Mouse (Mus musculus): Measurements from ENCODE around the gene Trim13. TPM values are rescaled to one million over a fixed set of nuclear protein-coding genes. Genes with fewer than 3 reads are reported as not detected.
A peak's percentile ranks its signal among the peaks of the same experiment; 100 is the strongest.
"Not testable (repeated sequence)": the region's sequence is repeated elsewhere in the genome, so short reads cannot be mapped to it uniquely, and the experiment has no call there.

The Trim13 gene
- polyA plus RNA-seq (2015; fragmentation: Nextera tagmentation; extraction: Ambion mirVana), result 28.6 and 28.8 TPM in 2 replicates

DNA sequence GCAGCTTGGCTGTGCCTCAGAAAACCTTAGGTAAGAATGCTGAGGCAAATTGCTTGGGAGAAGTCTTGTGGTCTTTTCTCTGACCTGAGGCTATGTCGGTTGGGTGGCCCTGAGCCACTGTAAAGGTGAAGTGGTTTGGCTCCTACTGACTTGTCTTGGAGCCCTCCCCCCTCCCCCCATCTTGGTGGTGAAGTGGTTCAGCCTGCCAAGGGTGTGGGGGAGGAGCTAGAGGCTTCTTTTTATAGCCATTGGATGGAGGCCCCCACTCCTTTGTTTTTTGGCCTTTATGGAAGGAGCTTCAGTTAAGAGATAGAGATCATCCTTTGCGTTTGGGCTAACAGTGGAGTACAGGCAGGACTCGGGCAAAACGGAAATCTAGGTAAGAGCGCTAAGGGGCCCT lies at the start of gene Trim13:
Trim13 (plus strand) TSS at position 280 of the 400 bp plus-strand sequence.
- Histone ChIP-seq H3K36me3 (peaks cover 7% of the 10 kb centered on the region), H3K27me3 (no peaks in the 10 kb centered on the region), H3K9me3 (no peaks in the 10 kb centered on the region), H3K4me3 (peak within 1 kb of the TSS; percentile 58), H3K4me1 (peaks cover 20% of the 10 kb centered on the region), H3K9ac (no peak within 1 kb of the TSS; the same call in 1 of the 2 replicates), H3K4me2 (replicated peaks) (peak within 1 kb of the TSS; percentile 59), H3K27ac (no peak within 1 kb of the TSS)
- WGBS, result 50% methylated on average over 5 of the region's 5 CpGs
- ATAC-seq (ENCODE audit: low FRiP score, low read depth), result no peak

- no peaks in the 10 kb centered on the region for H3K4me1 ChIP-seq
- H3K27me3 ChIP-seq, result no peaks in the 10 kb centered on the region
- no peak overlapping the region for H3K9ac ChIP-seq
- no peak overlapping the region for H3K27ac ChIP-seq
- no peak overlapping the region for H3K4me3 ChIP-seq
- no peaks in the 10 kb centered on the region for H3K9me3 ChIP-seq
- H3K36me3 ChIP-seq, result peaks cover 21% of the 10 kb centered on the region
- WGBS, result 94% methylated on average over 1 of the region's 1 CpGs
- H3K4me2 ChIP-seq (replicated peaks), result no peak overlapping the region
- no peak for ATAC-seq (ENCODE audit: low FRiP score, low read depth)
Measured at GRCm38 (mm10) chr14:61548614-61549013, 49.4 kb upstream of the Trim13 start.

GRCm38 (mm10) chr14:61555931-61556288 lies 42.1 kb upstream of the Trim13 start:
- Histone ChIP-seq H3K4me1 (no peaks in the 10 kb centered on the region), H3K4me3 (peak overlapping the region; percentile 71), H3K9me3 (no peaks in the 10 kb centered on the region), H3K36me3 (no peaks in the 10 kb centered on the region), H3K27me3 (peaks cover 4% of the 10 kb centered on the region; the same call in 1 of the 2 replicates), H3K27ac (peak overlapping the region; percentile 72), H3K4me2 (replicated peaks) (peak overlapping the region; percentile 88), H3K9ac (peak overlapping the region; percentile 78)
- no peak for ATAC-seq (ENCODE audit: low FRiP score, low read depth)
- 7% methylated on average over 6 of the region's 6 CpGs for WGBS

GRCm38 (mm10) chr14:61556289-61557147 lies 41.5 kb upstream of the Trim13 start, which contains the start of gene Spryd7:
Spryd7 (minus strand) TSS chr14:61556886.
- Histone ChIP-seq H3K4me1 (no peaks in the 10 kb centered on the region), H3K4me3 (peak within 1 kb of the TSS; percentile 71), H3K4me2 (replicated peaks) (peak within 1 kb of the TSS; percentile 88), H3K27me3 (peaks cover 4% of the 10 kb centered on the region; the same call in 1 of the 2 replicates), H3K27ac (peak within 1 kb of the TSS; percentile 72), H3K9ac (peak within 1 kb of the TSS; percentile 78), H3K9me3 (no peaks in the 10 kb centered on the region), H3K36me3 (no peaks in the 10 kb centered on the region)
- WGBS, result under 1% methylated on average over 70 of the region's 72 CpGs
- ATAC-seq (ENCODE audit: low FRiP score, low read depth), result peak; percentile 98

- no peaks in the 10 kb centered on the region for H3K9me3 ChIP-seq
- 84% methylated on average over 6 of the region's 6 CpGs for WGBS
- no peak for ATAC-seq (ENCODE audit: low FRiP score, low read depth)
- H3K4me2 ChIP-seq (replicated peaks), result no peak overlapping the region
- H3K36me3 ChIP-seq, result no peaks in the 10 kb centered on the region
- no peak overlapping the region for H3K9ac ChIP-seq
- no peaks in the 10 kb centered on the region for H3K4me1 ChIP-seq
- H3K27me3 ChIP-seq, result peaks cover 4% of the 10 kb centered on the region; the same call in 1 of the 2 replicates
- H3K27ac ChIP-seq, result no peak overlapping the region
- H3K4me3 ChIP-seq, result no peak overlapping the region
Measured at GRCm38 (mm10) chr14:61558901-61559300, 39.1 kb upstream of the Trim13 start.

DNA sequence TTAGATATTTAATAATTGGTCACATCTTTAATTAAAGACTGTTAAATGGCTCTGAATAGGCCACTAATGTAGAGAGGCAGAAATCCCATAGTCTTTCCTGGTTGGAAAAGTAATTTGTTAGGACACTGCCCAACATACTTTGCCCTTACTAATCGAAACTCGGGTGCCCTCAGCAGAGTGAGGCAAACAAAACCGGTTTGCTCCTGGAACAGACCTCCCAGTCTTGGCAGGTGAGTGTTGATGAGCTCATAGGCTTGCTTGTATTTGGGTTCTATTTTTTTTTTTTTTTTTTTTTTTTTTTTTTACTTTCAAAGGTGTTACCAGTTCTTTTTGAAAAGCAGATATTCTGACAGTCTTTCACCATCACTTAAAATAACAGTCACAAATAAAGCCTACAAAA lies 38.2 kb upstream of the Trim13 start:
- no peak for ATAC-seq (ENCODE audit: low FRiP score, low read depth)
- Histone ChIP-seq H3K27ac (no peak overlapping the region), H3K36me3 (no peaks in the 10 kb centered on the region), H3K4me1 (no peaks in the 10 kb centered on the region), H3K27me3 (peaks cover 4% of the 10 kb centered on the region; the same call in 1 of the 2 replicates), H3K4me2 (replicated peaks) (no peak overlapping the region), H3K9ac (no peak overlapping the region), H3K4me3 (no peak overlapping the region), H3K9me3 (no peaks in the 10 kb centered on the region)
- WGBS, result 63% methylated on average over 3 of the region's 3 CpGs

DNA sequence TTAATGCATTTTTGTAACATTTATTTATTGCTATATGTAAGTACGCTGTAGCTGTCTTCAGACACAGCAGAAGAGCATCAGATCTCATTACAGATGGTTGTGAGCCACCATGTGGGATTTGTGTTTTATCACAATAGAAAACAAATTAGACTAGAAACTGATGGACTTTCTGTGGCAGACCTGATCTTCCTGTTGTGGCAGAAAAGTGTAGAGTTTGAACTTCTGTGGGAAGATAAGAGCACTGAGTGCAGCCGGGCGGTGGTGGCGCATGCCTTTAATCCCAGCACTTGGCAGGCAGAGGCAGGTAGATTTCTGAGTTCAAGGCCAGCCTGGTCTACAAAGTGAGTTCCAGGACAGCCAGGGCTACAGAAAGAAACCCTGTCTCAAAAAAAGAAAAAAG lies 31.8 kb upstream of the Trim13 start:
- H3K27me3 ChIP-seq; H3K9ac ChIP-seq; H3K36me3 ChIP-seq; H3K27ac ChIP-seq; H3K4me1 ChIP-seq; H3K4me2 ChIP-seq (replicated peaks); H3K9me3 ChIP-seq; ATAC-seq (ENCODE audit: low FRiP score, low read depth); H3K4me3 ChIP-seq: not testable (repeated sequence)
- 91% methylated on average over 4 of the region's 4 CpGs for WGBS

- no peak overlapping the region for H3K9ac ChIP-seq
- no peak overlapping the region for H3K27ac ChIP-seq
- H3K4me2 ChIP-seq (replicated peaks), result no peak overlapping the region
- H3K27me3 ChIP-seq, result no peaks in the 10 kb centered on the region
- no peaks in the 10 kb centered on the region for H3K9me3 ChIP-seq
- no peak for ATAC-seq (ENCODE audit: low FRiP score, low read depth)
- 66% methylated on average over 2 of the region's 2 CpGs for WGBS
- no peak overlapping the region for H3K4me3 ChIP-seq
- H3K4me1 ChIP-seq, result no peaks in the 10 kb centered on the region
- H3K36me3 ChIP-seq, result no peaks in the 10 kb centered on the region
Measured at GRCm38 (mm10) chr14:61569344-61569743, 28.7 kb upstream of the Trim13 start.

- Histone ChIP-seq H3K4me3 (no peak overlapping the region), H3K27me3 (no peaks in the 10 kb centered on the region), H3K4me2 (replicated peaks) (no peak overlapping the region), H3K4me1 (no peaks in the 10 kb centered on the region), H3K27ac (no peak overlapping the region), H3K9ac (no peak overlapping the region), H3K9me3 (no peaks in the 10 kb centered on the region), H3K36me3 (no peaks in the 10 kb centered on the region)
- ATAC-seq (ENCODE audit: low FRiP score, low read depth), result no peak
- WGBS, result 13% methylated on average over 4 of the region's 4 CpGs
Measured at GRCm38 (mm10) chr14:61571366-61571765, 26.7 kb upstream of the Trim13 start.

GRCm38 (mm10) chr14:61572131-61572530 lies 25.9 kb upstream of the Trim13 start:
- Histone ChIP-seq H3K9me3 (no peaks in the 10 kb centered on the region), H3K4me2 (replicated peaks) (no peak overlapping the region), H3K9ac (no peak overlapping the region), H3K4me1 (no peaks in the 10 kb centered on the region), H3K36me3 (no peaks in the 10 kb centered on the region), H3K27ac (no peak overlapping the region), H3K4me3 (no peak overlapping the region), H3K27me3 (no peaks in the 10 kb centered on the region)
- 77% methylated on average over 2 of the region's 2 CpGs for WGBS
- no peak for ATAC-seq (ENCODE audit: low FRiP score, low read depth)

DNA sequence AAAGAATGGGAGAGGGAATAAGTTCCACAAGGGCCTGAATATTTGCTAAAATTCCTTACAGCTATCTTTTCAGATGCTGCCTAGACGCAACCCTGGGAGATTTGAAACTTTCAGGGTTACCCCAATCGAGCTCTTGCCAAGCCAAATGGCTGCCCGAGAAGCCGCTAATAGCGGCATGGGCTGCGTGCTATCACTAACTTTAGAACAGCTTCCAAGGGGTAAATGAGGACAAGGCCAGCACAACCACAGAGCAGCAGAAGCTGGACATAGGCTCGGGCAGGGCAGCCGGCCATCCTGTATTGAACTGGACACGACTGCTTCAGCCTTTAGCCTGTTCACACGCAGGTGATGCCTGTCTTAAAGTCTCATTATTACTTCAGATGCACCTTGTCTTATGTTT lies 23.0 kb upstream of the Trim13 start:
- no peak overlapping the region for H3K27ac ChIP-seq
- no peaks in the 10 kb centered on the region for H3K4me1 ChIP-seq
- no peak for ATAC-seq (ENCODE audit: low FRiP score, low read depth)
- no peak overlapping the region for H3K4me2 ChIP-seq (replicated peaks)
- no peaks in the 10 kb centered on the region for H3K9me3 ChIP-seq
- H3K36me3 ChIP-seq, result no peaks in the 10 kb centered on the region
- H3K9ac ChIP-seq, result no peak overlapping the region
- 89% methylated on average over 10 of the region's 10 CpGs for WGBS
- H3K27me3 ChIP-seq, result no peaks in the 10 kb centered on the region
- H3K4me3 ChIP-seq, result no peak overlapping the region

DNA sequence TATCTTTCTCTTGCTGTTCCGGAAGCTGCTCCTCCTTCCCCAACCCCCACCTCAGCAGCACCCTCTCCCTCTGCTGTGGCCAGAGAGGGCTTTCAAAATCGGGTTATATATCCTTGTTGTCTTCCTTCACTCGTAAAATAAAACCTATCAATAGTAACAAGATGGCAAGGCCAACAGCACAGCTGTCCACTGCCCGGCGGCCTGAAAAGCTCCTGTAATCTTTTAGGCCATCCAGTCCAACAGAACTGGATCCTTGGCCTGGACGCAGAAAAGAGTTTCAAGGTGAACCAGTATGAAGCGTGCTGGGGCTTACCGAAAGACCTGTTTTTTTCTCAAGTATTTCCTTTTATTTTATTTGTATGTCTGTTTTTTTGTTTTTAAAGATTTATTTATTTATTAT lies 22.1 kb upstream of the Trim13 start:
- ATAC-seq (ENCODE audit: low FRiP score, low read depth), result no peak
- no peak overlapping the region for H3K4me2 ChIP-seq (replicated peaks)
- no peak overlapping the region for H3K4me3 ChIP-seq
- H3K4me1 ChIP-seq, result no peaks in the 10 kb centered on the region
- no peak overlapping the region for H3K9ac ChIP-seq
- 82% methylated on average over 8 of the region's 8 CpGs for WGBS
- H3K9me3 ChIP-seq, result no peaks in the 10 kb centered on the region
- no peak overlapping the region for H3K27ac ChIP-seq
- H3K27me3 ChIP-seq, result no peaks in the 10 kb centered on the region
- H3K36me3 ChIP-seq, result no peaks in the 10 kb centered on the region
